Mouse (Mus musculus): Measurements from ENCODE around the gene Eef1akmt4.
"Not testable (repeated sequence)": the region's sequence is repeated elsewhere in the genome, so short reads cannot be mapped to it uniquely, and the experiment has no call there.

Eef1akmt4 gene

GRCm38 (mm10) chr16:20623211-20623610 is 11.8 kb downstream of the Eef1akmt4 start:
- DNase-seq (ENCODE audit: low spot score) = no peak

- no peak for DNase-seq (ENCODE audit: low spot score)
Observed at GRCm38 (mm10) chr16:20628871-20629391, 17.5 kb downstream of the Eef1akmt4 start.

GRCm38 (mm10) chr16:20629731-20630634 is 18.6 kb downstream of the Eef1akmt4 start, which contains the start of gene Ece2:
TSS of gene Ece2 (plus strand) at chr16:20629828.
- DNase-seq (ENCODE audit: low spot score) = no peak

- DNase-seq (ENCODE audit: low spot score) = no peak
Observed at GRCm38 (mm10) chr16:20637410-20637809, 26.0 kb downstream of the Eef1akmt4 start.

GRCm38 (mm10) chr16:20638367-20638766 is 27.0 kb downstream of the Eef1akmt4 start:
- DNase-seq (ENCODE audit: low spot score) = no peak

GRCm38 (mm10) chr16:20642161-20642560 is 30.8 kb downstream of the Eef1akmt4 start:
- peak; percentile 32 for DNase-seq (ENCODE audit: low spot score)

GRCm38 (mm10) chr16:20643911-20644310 is 32.5 kb downstream of the Eef1akmt4 start:
- no peak for DNase-seq (ENCODE audit: low spot score)

- peak; percentile 95 for DNase-seq (ENCODE audit: low spot score)
Observed at GRCm38 (mm10) chr16:20651076-20651946, 39.9 kb downstream of the Eef1akmt4 start, which contains the start of gene Psmd2. TSS of gene Psmd2 (plus strand) at chr16:20651652.

- DNase-seq (ENCODE audit: low spot score) = no peak
Observed at GRCm38 (mm10) chr16:20651947-20652310, 40.5 kb downstream of the Eef1akmt4 start.

GRCm38 (mm10) chr16:20653315-20653714 is 41.9 kb downstream of the Eef1akmt4 start:
- no peak for DNase-seq (ENCODE audit: low spot score)

- DNase-seq (ENCODE audit: low spot score) = no peak
Observed at GRCm38 (mm10) chr16:20657661-20658060, 46.3 kb downstream of the Eef1akmt4 start.

GRCm38 (mm10) chr16:20668013-20668412 is 56.6 kb downstream of the Eef1akmt4 start, which contains the start of gene Eif4g1:
TSS of gene Eif4g1 (plus strand) at chr16:20668313.
- DNase-seq (ENCODE audit: low spot score) = not testable (repeated sequence)
